13 mouse cellular contexts compared by ENCODE assay signal in the genomic region with DNA sequence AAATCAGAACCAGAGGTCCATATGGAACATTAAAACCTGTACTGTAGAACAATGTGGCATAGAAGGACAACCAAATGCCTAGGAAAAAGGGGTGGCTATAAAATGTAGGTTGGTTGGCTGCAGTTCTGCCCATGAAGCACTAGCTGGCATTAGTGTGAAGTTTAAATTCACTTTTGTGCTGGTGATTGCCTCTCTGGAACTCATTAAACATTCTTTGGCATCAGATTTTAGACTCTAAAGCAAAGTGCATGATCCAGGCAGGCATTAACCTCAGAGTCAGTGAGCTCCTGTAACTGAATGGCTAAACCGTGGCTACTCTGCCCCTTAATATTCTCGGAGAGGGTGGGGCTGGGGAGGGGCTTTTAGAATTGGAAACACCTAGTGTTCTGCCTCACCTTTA.
DNase-seq lines count a peak whose midpoint lies in the region; ATAC-seq lines count a peak whose summit lies in the region.
"Had no signal": no experiment of that assay in that cellular context is flagged by ENCODE, and none has a peak within 500 bp of the region (broad histone marks: within the 10 kb centered on the region; RNA-seq: fewer than 3 reads in every experiment).

No protein-coding gene starts in this region.

- H3K27me3 ChIP-seq in kidney, embryonic 14.5 days (ENCODE audit: control insufficient read depth, insufficient read depth, low read length) = no peaks in the 10 kb centered on the region
- no peaks in the 10 kb centered on the region for H3K27me3 ChIP-seq in forebrain, embryonic 16.5 days (replicated peaks; ENCODE audit: control insufficient read depth, insufficient read depth, low read length)

- no peaks in the 10 kb centered on the region for H3K36me3 ChIP-seq in kidney, embryonic 14.5 days (ENCODE audit: control insufficient read depth, insufficient read depth, low read length)
- H3K36me3 ChIP-seq in forebrain, embryonic 16.5 days (ENCODE audit: control insufficient read depth, insufficient read depth) = no peaks in the 10 kb centered on the region

- H3K4me2 ChIP-seq in kidney, embryonic 14.5 days (replicated peaks; ENCODE audit: low read depth, low read length) = no peak overlapping the region
- no peak overlapping the region for H3K4me2 ChIP-seq in forebrain, embryonic 16.5 days (ENCODE audit: low read length)

- H3K4me1 ChIP-seq in kidney, embryonic 14.5 days (ENCODE audit: control insufficient read depth, insufficient read depth, low read length) = no peaks in the 10 kb centered on the region
- H3K4me1 ChIP-seq in forebrain, embryonic 16.5 days (replicated peaks; ENCODE audit: control insufficient read depth, insufficient read depth, low read length) = peaks cover 7% of the 10 kb centered on the region; the same call in 1 of the 2 replicates

- no peaks in the 10 kb centered on the region for H3K9me3 ChIP-seq in kidney, embryonic 14.5 days (ENCODE audit: control insufficient read depth, low read length)
- no peaks in the 10 kb centered on the region for H3K9me3 ChIP-seq in forebrain, embryonic 16.5 days (ENCODE audit: control insufficient read depth, low read length)
- H3K9me3 ChIP-seq: megakaryocyte, embryonic 14.5 days had no signal

- 70% methylated on average over 2 of the region's 2 CpGs for WGBS in kidney, embryonic 14.5 days
- 42% methylated on average over 2 of the region's 2 CpGs for WGBS in forebrain, embryonic 16.5 days

- no peak for ATAC-seq in kidney, embryonic 14.5 days (ENCODE audit: low FRiP score, low TSS enrichment)
- peak; percentile 30 for ATAC-seq in forebrain, embryonic 16.5 days
- ATAC-seq: Patski had no signal

- no peak overlapping the region for H3K9ac ChIP-seq in kidney, embryonic 14.5 days (ENCODE audit: low read depth, low read length)
- no peak overlapping the region for H3K9ac ChIP-seq in forebrain, embryonic 16.5 days (replicated peaks; ENCODE audit: low read depth, low read length)

- H3K4me3 ChIP-seq in kidney, embryonic 14.5 days (ENCODE audit: low read length) = no peak overlapping the region
- no peak overlapping the region for H3K4me3 ChIP-seq in forebrain, embryonic 16.5 days (replicated peaks; ENCODE audit: low read length)
- H3K4me3 ChIP-seq: megakaryocyte, embryonic 14.5 days; myocyte had no signal

- H3K27ac ChIP-seq in kidney, embryonic 14.5 days (ENCODE audit: low read depth, low read length) = no peak overlapping the region
- no peak overlapping the region for H3K27ac ChIP-seq in forebrain, embryonic 16.5 days (ENCODE audit: low read length)

- DNase-seq in kidney, adult 11 months = peak; percentile 65
- peak; percentile 50 for DNase-seq in brain, adult 2 months (ENCODE audit: low read depth, low spot score)
- peak; percentile 51 for DNase-seq in kidney, postnatal 14 days
- no peak for DNase-seq in right cerebral cortex, adult 2 months (ENCODE audit: low spot score in 2 of 2)
- no peak for DNase-seq in gastrocnemius, postnatal 4 days (ENCODE audit: low spot score in 2 of 2)
- DNase-seq: adrenal gland, adult 2 months; cerebellum, postnatal 25 days; lung, adult 2 months had no signal

Comparison
In these comparisons a context has a peak if more than half of its experiments do, and no peak if none do; other contexts are left out.
1. DNase-seq: peak in kidney, adult 11 months (single experiment), brain, adult 2 months (single experiment) and kidney, postnatal 14 days (single experiment); none in right cerebral cortex, adult 2 months (0 of 2) and gastrocnemius, postnatal 4 days (0 of 2).